Mouse (Mus musculus) neural tube, embryonic 15.5 days (tissue): ENCODE measurements around the gene Limch1. TPM values are rescaled to one million over a fixed set of nuclear protein-coding genes. Genes with fewer than 3 reads are reported as not detected.

Experiments used
- ATAC-seq: fragments of 200-750 bp; cut with Nextera tagmentation; 2 replicates; pipeline ENCODE4 v1.8.0; 2017; ENCODE audit warnings: mild to moderate bottlenecking, moderate TSS enrichment, moderate library complexity; ENCODE audit not compliant: low FRiP score
- H3K27ac ChIP-seq: fragments of 300-500 bp; sonication (generic); replicated peaks from 2 replicates; pipeline ENCODE4 v1.5.1; 2015; ENCODE audit warnings: mild to moderate bottlenecking, inconsistent platforms
- H3K27me3 ChIP-seq: fragments of 300-500 bp; sonication (generic); replicated peaks from 2 replicates; pipeline ENCODE4 v1.6.1; 2015; ENCODE audit warnings: inconsistent platforms
- H3K36me3 ChIP-seq: fragments of 300-500 bp; sonication (generic); 2 replicates; pipeline ENCODE4 v1.6.1; 2015; ENCODE audit warnings: inconsistent platforms
- H3K4me1 ChIP-seq: fragments of 300-500 bp; sonication (generic); 2 replicates; pipeline ENCODE4 v1.6.1; 2015; ENCODE audit warnings: inconsistent platforms
- H3K4me2 ChIP-seq: fragments of 300-500 bp; sonication (generic); 2 replicates; pipeline ENCODE4 v1.6.1; 2015; ENCODE audit warnings: inconsistent platforms, mild to moderate bottlenecking, moderate library complexity
- H3K4me3 ChIP-seq: fragments of 300-500 bp; sonication (generic); replicated peaks from 2 replicates; pipeline ENCODE4 v1.5.1; 2015; ENCODE audit warnings: mild to moderate bottlenecking, inconsistent platforms
- H3K9ac ChIP-seq: fragments of 300-500 bp; sonication (generic); replicated peaks from 2 replicates; pipeline ENCODE4 v1.6.1; 2015; ENCODE audit warnings: mild to moderate bottlenecking, inconsistent platforms
- H3K9me3 ChIP-seq: fragments of 300-500 bp; sonication (generic); replicated peaks from 2 replicates; pipeline ENCODE4 v1.6.1; 2016; ENCODE audit warnings: inconsistent platforms
- WGBS: fragments of 180-500 bp; shearing (Covaris S2); methylation state at CpG from one replicate; pipeline ENCODE4 v1.1.7; 2015; ENCODE audit warnings: mixed read lengths; 5-methylcytosine and 5-hydroxymethylcytosine counted together
- polyA plus RNA-seq: library from polyadenylated mRNA; unstranded; fragments of >200 nt; fragmentation: Nextera tagmentation; extraction: Ambion mirVana; gene quantifications from 2 replicates; pipeline ENCODE4 v1.2.1, GENCODE M21; 2015

Gene Limch1
- polyA plus RNA-seq, 1 experiment from 2014 or later = 63.7 TPM

DNA sequence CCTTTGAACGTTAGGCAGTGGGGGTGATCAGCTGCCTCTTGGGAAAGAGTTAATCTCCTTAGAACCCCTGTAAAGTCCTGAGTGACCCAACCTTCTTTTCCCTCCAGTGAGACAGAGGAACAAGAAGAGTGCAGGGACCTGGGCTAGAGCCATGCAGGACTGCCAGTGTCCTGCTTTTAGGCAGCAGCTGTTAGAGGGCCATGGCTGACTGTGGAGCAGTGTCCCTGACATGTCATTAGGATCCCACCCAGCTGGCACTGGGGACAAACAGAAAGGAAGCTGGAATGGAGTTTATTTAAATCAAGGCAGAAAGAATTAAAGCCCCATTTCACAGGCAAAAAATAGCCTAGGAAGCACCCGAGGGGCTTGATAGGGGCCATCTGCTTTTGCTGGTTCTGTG is 64.8 kb downstream of the Limch1 start:
- Histone ChIP-seq H3K9me3 (no peaks in the 10 kb centered on the region), H3K4me1 (peaks cover 9% of the 10 kb centered on the region; the same call in 1 of the 2 replicates), H3K9ac (no peak overlapping the region), H3K27me3 (no peaks in the 10 kb centered on the region), H3K4me2 (no peak overlapping the region), H3K36me3 (no peaks in the 10 kb centered on the region), H3K27ac (no peak overlapping the region; the same call in 1 of the 2 replicates), H3K4me3 (no peak overlapping the region)
- no peak for ATAC-seq
- WGBS = 48% methylated on average over 2 of the region's 2 CpGs

- Histone ChIP-seq H3K27me3 (no peaks in the 10 kb centered on the region), H3K4me2 (no peak overlapping the region), H3K4me3 (no peak overlapping the region), H3K36me3 (no peaks in the 10 kb centered on the region), H3K27ac (no peak overlapping the region), H3K4me1 (peaks cover 8% of the 10 kb centered on the region; the same call in 1 of the 2 replicates), H3K9ac (no peak overlapping the region), H3K9me3 (no peaks in the 10 kb centered on the region)
- no peak for ATAC-seq
- WGBS = 67% methylated on average over 3 of the region's 3 CpGs
These were observed 69.0 kb downstream of the Limch1 start for GRCm38 (mm10) chr5:66814674-66815073.

DNA sequence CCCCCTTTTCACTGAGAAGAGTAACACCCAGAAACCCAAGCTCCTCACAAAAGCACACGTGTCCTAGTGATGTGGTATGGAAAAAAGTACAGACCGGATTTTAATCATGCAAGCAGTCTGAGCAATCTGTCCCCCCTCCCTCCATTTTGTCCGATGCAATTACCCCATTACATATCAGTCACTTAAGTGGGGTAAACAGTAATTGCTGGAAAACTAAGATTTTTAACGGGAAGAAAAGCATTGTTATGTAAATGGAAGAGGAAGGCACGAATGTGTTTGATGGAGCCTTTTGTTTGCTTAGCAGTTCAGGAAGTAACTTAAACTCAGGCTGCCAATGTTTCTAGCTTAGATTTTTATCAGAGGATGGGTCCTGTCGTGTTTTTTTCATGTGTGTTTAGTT is 70.2 kb downstream of the Limch1 start:
- H3K4me1 ChIP-seq = peaks cover 6% of the 10 kb centered on the region; the same call in 1 of the 2 replicates
- H3K4me3 ChIP-seq = no peak overlapping the region
- H3K9ac ChIP-seq = no peak overlapping the region
- H3K36me3 ChIP-seq = no peaks in the 10 kb centered on the region
- ATAC-seq = no peak
- H3K27ac ChIP-seq = no peak overlapping the region
- H3K4me2 ChIP-seq = no peak overlapping the region
- WGBS = 16% methylated on average over 6 of the region's 6 CpGs
- no peaks in the 10 kb centered on the region for H3K9me3 ChIP-seq
- H3K27me3 ChIP-seq = no peaks in the 10 kb centered on the region

- peaks cover 6% of the 10 kb centered on the region; the same call in 1 of the 2 replicates for H3K4me1 ChIP-seq
- no peaks in the 10 kb centered on the region for H3K27me3 ChIP-seq
- H3K4me3 ChIP-seq = no peak overlapping the region
- 72% methylated on average over 18 of the region's 18 CpGs for WGBS
- H3K9ac ChIP-seq = no peak overlapping the region
- H3K36me3 ChIP-seq = no peaks in the 10 kb centered on the region
- no peak overlapping the region for H3K27ac ChIP-seq
- ATAC-seq = no peak
- no peaks in the 10 kb centered on the region for H3K9me3 ChIP-seq
- H3K4me2 ChIP-seq = no peak overlapping the region
These were observed 71.1 kb downstream of the Limch1 start for GRCm38 (mm10) chr5:66816751-66817150.

DNA sequence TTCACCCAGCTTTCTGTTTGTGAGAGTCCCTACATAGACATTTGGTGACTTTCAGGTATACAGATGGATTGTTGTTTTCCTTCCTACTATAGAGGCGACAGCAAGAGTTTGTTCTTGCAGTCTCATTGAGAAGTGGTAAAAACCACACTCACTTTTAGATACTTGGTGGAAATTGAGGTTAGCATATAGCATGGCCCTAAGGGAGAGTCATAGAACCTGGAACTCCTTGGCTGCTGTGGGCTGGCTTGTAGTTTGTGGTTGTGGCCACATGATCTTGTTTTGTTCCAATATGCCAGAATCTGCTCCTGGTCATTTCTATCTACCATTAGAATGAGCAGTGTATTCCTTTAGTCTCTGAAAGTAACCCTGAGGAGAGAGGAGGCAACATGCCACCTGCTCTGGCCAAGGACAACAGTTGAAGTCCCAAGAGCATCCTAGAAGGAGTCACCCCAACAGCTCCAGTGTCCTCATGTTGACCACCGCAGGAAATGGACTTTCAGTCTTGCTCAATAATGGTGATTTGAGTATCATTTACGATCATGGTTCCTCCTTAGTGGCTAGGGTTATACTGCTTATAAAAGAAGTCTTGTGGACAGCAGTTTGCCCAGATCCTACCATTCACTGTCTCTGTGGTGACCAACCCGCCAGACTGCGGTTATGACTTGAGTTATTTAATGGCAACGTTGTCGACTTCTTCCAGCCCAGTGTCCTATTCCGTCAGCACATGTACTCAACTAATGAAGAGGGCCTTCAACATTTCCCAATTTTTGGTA is 71.7 kb downstream of the Limch1 start:
- WGBS = 97% methylated on average over 8 of the region's 8 CpGs
- H3K9ac ChIP-seq = no peak overlapping the region
- H3K36me3 ChIP-seq = no peaks in the 10 kb centered on the region
- H3K27ac ChIP-seq = no peak overlapping the region
- ATAC-seq = no peak
- no peaks in the 10 kb centered on the region for H3K27me3 ChIP-seq
- H3K4me2 ChIP-seq = no peak overlapping the region
- H3K4me1 ChIP-seq = peaks cover 6% of the 10 kb centered on the region; the same call in 1 of the 2 replicates
- no peak overlapping the region for H3K4me3 ChIP-seq
- H3K9me3 ChIP-seq = no peaks in the 10 kb centered on the region

DNA sequence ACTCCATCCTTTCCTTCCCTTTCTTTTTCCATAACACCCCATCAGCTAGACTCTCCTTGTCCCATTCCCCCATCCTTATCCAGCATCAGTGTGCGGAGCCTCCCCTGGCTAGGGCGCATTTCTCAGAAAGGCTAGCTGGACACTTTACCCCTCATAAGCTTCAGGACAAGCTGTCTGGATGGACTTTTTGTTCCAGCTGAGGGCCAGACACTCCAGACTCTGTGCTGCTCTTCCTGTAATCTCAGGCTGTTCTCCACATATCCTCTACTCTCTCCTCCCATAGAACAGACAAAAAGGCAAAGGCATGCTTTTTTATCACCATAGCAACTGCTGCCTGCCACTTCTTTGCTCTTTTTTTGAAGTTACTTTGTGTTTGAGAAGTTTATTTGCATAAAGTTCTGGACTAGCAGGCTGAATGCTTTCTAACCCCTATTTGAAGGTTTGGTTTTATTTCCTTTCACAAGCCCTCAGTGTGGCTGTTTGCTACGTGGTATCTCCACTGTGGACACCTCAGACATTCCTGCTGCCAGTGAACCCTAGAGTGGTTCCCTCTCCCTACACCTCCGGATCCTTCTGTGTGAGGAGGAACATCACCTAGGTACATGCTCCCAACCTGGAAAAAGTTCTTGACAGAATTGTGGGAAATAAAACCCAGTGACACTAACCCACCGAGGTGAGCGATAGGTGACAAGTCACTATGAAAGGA is 77.0 kb downstream of the Limch1 start:
- Histone ChIP-seq H3K4me2 (no peak overlapping the region), H3K27ac (no peak overlapping the region; the same call in 1 of the 2 replicates), H3K4me1 (0 out of 2 replicates have a peak, but pooled peaks cover 4% of the 10 kb centered on the region), H3K27me3 (no peaks in the 10 kb centered on the region), H3K4me3 (no peak overlapping the region), H3K36me3 (no peaks in the 10 kb centered on the region), H3K9me3 (no peaks in the 10 kb centered on the region), H3K9ac (no peak overlapping the region)
- ATAC-seq = no peak
- WGBS = 65% methylated on average over 6 of the region's 6 CpGs

DNA sequence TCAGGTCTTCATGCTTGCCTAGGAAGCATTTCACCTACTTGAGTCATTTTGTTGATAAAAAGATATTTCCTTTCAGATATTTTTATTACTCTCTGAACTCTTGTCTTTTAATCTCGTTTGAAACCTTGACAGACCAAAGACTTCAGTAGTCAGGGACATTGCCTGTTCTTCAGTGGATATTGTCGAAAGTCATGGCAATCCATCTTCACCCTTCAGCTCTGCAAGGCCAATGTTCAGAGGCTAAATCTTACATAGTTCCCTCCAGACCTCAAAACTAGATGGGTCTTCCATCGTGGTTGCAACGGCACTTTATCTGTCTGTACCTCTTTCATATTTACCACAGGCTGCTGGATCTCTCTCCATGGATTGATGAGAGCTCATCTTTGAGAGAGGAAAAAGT is 80.0 kb downstream of the Limch1 start:
- Histone ChIP-seq H3K27me3 (no peaks in the 10 kb centered on the region), H3K36me3 (no peaks in the 10 kb centered on the region), H3K4me2 (no peak overlapping the region), H3K9me3 (no peaks in the 10 kb centered on the region), H3K27ac (no peak overlapping the region), H3K4me3 (no peak overlapping the region), H3K4me1 (0 out of 2 replicates have a peak, but pooled peaks cover 4% of the 10 kb centered on the region), H3K9ac (no peak overlapping the region)
- WGBS = 92% methylated on average over 4 of the region's 4 CpGs
- no peak for ATAC-seq

DNA sequence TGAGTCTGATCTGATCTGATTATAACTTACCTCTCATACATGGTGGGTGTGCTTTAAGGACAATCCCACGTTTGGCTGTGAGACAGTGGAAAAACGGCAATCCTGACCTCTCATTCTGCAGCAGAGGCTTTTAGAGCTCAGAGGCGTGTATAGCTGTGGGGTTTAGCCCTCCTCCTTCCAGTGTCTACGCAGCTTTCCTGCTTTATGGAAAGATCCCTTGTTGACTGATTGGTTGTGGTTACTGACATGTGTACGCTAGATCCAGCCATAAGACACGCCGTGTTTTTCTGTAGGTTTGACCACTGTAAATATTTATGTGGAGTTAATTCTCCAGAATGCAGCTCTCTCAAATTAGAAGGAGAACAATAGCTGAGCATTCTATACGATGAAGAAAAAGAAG is 81.2 kb downstream of the Limch1 start:
- H3K9me3 ChIP-seq = no peaks in the 10 kb centered on the region
- WGBS = 57% methylated on average over 8 of the region's 8 CpGs
- no peak overlapping the region for H3K27ac ChIP-seq
- H3K4me2 ChIP-seq = no peak overlapping the region
- H3K9ac ChIP-seq = no peak overlapping the region
- ATAC-seq = no peak
- H3K4me1 ChIP-seq = 0 out of 2 replicates have a peak, but pooled peaks cover 4% of the 10 kb centered on the region
- no peaks in the 10 kb centered on the region for H3K27me3 ChIP-seq
- no peaks in the 10 kb centered on the region for H3K36me3 ChIP-seq
- no peak overlapping the region for H3K4me3 ChIP-seq

DNA sequence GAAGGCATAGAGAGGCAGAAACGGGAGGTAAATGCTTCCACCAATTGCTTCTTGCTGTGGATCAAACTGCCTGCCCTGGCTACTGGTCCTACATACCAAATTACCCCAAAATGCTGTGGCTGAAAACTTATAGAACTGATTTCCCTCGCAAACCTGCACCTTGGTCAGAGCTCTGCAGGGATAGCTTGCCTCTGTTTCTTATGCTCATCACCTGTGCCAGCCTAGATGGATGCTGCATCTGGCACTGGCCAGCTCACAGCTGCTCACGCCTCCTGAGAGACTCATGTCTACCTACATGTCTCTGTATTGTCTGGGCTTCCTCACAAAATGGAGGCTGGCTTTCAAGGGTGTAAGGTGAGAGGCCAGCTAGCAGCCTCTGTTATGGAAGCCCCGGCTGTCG is 83.9 kb downstream of the Limch1 start:
- no peaks in the 10 kb centered on the region for H3K36me3 ChIP-seq
- H3K4me1 ChIP-seq = 0 out of 2 replicates have a peak, but pooled peaks cover 4% of the 10 kb centered on the region
- no peak overlapping the region for H3K4me3 ChIP-seq
- no peaks in the 10 kb centered on the region for H3K27me3 ChIP-seq
- no peak overlapping the region for H3K27ac ChIP-seq
- no peak overlapping the region for H3K9ac ChIP-seq
- 83% methylated on average over 5 of the region's 5 CpGs for WGBS
- ATAC-seq = no peak
- H3K9me3 ChIP-seq = no peaks in the 10 kb centered on the region
- no peak overlapping the region for H3K4me2 ChIP-seq

GRCm38 (mm10) chr5:66830206-66830605 is 84.6 kb downstream of the Limch1 start:
- no peak for ATAC-seq
- no peak overlapping the region for H3K4me3 ChIP-seq
- H3K27me3 ChIP-seq = no peaks in the 10 kb centered on the region
- no peak overlapping the region for H3K27ac ChIP-seq
- WGBS = 88% methylated on average over 10 of the region's 10 CpGs
- H3K4me2 ChIP-seq = no peak overlapping the region
- H3K9ac ChIP-seq = no peak overlapping the region
- H3K4me1 ChIP-seq = 0 out of 2 replicates have a peak, but pooled peaks cover 4% of the 10 kb centered on the region
- H3K9me3 ChIP-seq = no peaks in the 10 kb centered on the region
- no peaks in the 10 kb centered on the region for H3K36me3 ChIP-seq

GRCm38 (mm10) chr5:66834756-66835155 is 89.1 kb downstream of the Limch1 start:
- Histone ChIP-seq H3K4me2 (no peak overlapping the region), H3K27me3 (no peaks in the 10 kb centered on the region), H3K36me3 (no peaks in the 10 kb centered on the region), H3K4me3 (no peak overlapping the region), H3K4me1 (no peaks in the 10 kb centered on the region), H3K9ac (no peak overlapping the region), H3K9me3 (no peaks in the 10 kb centered on the region), H3K27ac (no peak overlapping the region)
- ATAC-seq = no peak
- WGBS = 77% methylated on average over 6 of the region's 6 CpGs

GRCm38 (mm10) chr5:66836892-66837291 is 91.3 kb downstream of the Limch1 start:
- Histone ChIP-seq H3K27me3 (no peaks in the 10 kb centered on the region), H3K27ac (no peak overlapping the region), H3K36me3 (no peaks in the 10 kb centered on the region), H3K4me3 (no peak overlapping the region), H3K4me2 (no peak overlapping the region), H3K9me3 (no peaks in the 10 kb centered on the region), H3K9ac (no peak overlapping the region), H3K4me1 (no peaks in the 10 kb centered on the region)
- ATAC-seq = no peak
- 91% methylated on average over 4 of the region's 4 CpGs for WGBS
